Mouse (Mus musculus) ES-Bruce4 (cell line): ENCODE measurements around the gene Tnxb.

Experiments used
- CTCF ChIP-seq: IDR thresholded peaks from one replicate; pipeline ENCODE4 v1.8.1; 2011; ENCODE audit warnings: low read depth, low read length
- POLR2A ChIP-seq: IDR thresholded peaks from one replicate; pipeline ENCODE4 v1.8.1; 2011; ENCODE audit warnings: low read length; ENCODE audit not compliant: insufficient read depth

DNA sequence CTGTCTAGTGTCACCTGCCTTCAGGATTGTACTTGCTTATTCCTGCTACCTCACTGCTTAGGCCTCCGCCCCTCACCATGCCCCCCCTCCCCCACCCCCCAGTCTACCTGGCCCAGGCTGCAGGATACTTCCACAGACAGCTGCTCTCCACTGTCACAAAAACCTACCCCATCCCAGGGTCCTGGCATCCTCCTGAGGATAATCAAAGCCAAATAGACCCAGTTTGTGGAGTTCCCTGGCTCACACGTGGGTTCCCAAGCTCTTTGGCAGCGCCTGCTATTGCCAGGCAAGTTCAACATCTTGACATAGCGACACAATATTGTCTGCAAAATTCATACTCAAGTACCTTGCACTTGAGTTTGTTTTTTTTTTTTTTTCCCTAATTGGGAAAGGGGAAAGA, 10.3 kb downstream of the Tnxb start:
- TF ChIP-seq POLR2A (no peak), CTCF (no peak)
